Mouse (Mus musculus) adrenal gland, adult 18-20 months (tissue): ENCODE measurements around the gene Stk40. TPM values are rescaled to one million over a fixed set of nuclear protein-coding genes. Genes with fewer than 3 reads are reported as not detected.

Experiments used
- DNase-seq, 2 experiments: peaks; one replicate each; pipeline ENCODE4 v3.0.0; 2021 to 2022; ENCODE audit warnings: low spot score in 2 of 2
- total RNA-seq, 2 experiments: library from RNA; stranded (reverse); gene quantifications; 1 replicate in 1 of 2; 2 replicates in 1 of 2; pipeline ENCODE4 v1.2.3; 2021

The Stk40 gene
- total RNA-seq, 2 experiments from 2014 or later = 63.0 to 77.6 TPM

DNA sequence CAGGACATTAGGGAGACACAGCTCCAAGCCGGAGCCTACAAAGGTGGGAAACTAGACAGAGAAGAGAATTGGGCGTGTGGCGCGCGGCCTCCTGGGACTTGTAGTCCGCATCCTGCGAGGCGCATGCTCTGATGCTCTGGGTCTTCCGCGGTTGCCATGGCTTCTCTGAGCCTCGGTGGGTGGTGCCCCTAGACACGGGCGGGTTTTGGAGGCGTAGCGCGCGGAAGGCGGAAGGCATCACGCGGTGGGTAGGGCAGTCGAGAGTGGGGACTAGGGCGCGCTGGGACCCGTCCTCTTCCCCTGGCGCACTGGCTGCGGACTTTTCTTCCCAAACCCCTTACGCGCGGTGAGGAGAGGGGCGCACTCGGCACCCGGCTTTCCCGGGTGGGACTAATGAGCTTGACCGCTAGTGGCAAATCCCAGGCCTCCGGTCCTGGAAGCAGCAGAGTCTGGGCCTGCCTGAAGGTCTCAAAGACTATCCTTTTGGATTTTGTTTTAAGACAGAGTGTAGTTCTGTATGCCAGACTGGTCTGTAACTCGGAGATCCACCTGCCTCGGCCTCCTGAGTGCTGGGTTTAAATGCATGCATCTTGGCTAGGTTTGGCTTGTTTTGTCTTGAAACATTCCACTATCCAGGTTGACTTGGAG is 7.2 kb upstream of the Stk40 start, which contains the start of gene Lsm10:
TSS of gene Lsm10 (plus strand) at position 160 of the 648 bp plus-strand sequence.
- DNase-seq = peak; percentile 84 to 88

DNA sequence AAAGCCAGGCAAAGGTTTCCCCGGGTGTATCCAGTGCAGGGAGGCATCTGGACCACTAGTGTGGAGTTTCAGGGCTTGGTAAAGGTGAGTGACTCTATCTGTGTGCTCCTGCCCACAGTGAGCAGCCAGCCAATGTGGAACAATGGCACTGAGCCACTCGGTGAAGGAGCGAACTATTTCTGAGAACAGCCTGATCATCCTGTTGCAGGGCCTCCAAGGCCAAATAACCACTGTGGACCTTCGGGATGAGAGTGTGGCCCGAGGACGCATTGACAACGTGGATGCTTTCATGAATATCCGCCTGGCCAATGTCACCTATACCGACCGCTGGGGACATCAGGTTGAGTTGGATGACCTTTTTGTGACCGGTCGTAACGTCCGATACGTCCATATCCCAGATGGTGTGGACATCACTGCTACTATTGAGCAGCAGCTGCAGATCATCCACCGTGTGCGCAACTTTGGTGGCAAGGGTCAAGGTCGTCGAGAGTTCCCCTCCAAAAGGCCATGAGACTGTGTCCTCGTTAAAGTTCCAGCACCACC is 6.0 kb upstream of the Stk40 start:
- DNase-seq = no peak

DNA sequence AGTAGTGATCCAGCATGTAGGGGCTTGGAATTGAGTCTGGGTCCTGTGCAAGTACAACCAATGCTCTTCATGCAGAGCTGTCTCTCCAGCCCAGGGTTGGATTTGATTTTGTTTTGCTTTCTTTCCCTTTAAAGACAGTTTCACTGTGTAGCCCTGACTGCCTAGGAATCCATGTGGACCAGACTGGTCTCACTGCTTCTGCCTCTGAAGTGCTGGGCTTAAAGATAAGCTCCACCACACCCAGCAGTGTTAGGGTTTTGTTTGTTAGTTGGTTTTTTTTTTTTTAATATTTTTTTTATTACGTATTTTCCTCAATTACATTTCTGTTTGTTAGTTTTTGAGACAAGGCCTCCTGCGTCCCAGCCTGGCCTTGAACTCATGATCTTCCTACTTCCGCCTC is 4.4 kb upstream of the Stk40 start:
- no peak for DNase-seq

DNA sequence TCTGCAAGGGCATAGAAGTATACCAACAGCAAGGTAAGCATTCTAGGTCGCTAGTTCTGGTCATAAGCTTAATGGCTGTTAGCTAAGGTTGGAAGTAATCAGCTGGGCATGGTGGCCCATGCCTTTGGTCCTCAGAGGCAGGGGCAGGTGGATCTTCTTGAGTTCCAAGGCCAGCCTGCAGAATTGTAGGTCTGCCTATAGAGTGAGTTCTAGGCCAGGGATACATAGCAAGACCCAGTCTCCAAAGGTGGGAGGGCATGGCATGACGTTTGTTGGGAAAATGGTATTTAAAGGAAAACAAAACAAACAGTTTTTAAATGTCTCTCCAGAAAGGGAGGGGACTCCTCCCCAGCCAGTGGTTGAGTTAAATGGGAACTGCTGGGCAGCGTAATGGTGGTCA is 3.0 kb upstream of the Stk40 start:
- DNase-seq = no peak

DNA sequence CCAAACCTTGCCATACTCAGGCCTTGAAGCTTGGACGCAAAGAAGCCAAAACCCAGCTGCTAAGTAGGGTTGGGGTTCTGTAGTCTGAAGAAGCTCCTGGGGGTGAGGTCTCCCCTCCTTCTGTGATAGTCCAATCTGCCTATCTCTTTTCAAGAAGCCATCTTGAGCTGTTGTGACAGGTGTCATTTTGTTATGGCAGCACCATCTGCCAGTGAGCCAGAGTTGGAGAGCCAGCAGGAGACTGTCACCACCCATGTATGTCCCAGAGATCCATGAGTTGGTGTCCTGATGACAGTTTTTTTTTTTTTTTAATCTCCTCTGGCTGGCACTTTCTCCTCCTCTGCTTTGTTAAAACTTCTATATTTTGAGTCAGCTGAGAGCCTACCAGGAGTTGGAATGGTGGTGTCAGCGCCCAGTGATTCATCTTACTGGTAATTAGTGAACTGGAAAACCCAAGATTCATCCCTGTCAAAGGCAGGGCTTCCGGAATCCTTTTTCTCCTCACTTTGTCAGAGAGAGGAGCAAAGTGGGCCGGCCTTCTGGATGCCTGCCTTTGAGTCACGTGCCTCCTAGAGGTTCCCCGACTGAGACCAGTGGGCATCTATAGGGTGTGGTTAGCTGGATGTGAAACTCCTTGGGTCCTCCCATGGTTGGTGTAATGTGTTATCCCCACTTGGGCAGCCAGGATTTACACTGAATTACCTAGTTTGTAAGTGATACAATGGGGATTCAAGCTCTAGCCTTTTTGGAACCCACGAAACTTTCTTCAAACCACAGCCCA is 1.5 kb upstream of the Stk40 start:
- DNase-seq = peak; percentile 33 to 35

DNA sequence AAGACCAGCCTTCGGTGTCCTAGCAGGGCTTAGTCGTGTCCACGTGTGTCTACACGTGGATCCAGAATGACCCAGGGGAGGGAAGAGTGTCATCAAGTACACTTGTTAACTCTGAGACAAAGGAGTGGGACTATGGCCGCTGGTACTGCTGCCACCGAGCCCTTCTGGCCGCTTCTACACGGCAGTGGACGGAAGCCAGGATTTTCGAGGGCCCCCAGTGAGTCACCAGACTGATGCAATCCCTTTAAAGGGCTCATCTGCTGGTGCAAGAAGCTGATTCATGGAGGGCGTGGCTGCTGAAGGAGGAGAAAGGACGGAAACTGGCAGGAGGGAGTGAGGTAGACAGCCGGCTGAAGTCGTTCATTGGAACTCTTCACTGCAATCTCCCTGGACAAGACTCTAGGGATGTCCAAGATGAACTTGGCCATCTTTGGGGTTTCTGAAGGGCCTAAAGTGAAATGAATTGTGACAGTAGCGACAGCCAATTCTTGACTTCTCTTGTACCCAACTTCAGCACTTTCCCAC is 638 bp upstream of the Stk40 start:
- DNase-seq = peak; percentile 79 to 90

DNA sequence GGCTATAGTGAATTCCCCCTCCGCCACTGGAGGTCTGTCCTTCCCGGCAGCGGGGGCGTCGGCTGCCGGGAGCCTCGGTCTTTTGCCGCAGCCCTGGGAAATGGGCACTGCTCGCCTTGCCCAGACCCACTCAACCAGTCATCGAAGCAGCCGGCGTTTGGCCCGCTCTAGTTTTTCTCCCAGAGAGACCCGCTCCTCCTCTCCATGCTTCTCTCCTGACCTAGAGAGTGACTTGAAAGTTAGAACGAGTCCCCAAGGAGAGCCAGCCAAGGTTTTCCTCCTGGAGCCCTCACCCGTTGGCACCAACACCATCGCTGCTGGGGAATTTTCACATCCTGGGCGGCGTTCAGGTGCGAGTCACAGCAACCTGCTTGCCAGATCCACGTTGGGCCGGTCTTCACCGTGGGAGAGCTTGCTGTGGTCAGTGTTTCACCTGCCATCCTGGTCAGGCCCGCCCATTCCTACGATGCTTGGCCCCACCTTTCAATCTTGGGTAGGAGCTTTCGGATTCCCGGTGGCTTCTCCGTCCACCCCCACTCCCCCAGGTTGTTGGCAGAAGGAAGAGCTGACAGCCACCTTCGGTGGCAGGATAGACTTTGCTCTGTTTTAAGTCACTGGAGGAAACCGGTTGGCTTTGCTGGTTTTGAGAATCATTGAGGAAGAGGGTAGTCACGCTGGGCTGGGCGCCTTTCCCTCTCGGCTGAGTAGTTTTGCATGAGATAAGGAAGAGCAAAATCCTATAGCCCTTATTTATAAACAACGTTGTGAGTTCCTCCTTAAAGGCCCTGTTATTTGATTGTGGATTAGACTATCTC is 711 bp downstream of the Stk40 start:
- DNase-seq = peak in 1 of 2 experiments; percentile 41

DNA sequence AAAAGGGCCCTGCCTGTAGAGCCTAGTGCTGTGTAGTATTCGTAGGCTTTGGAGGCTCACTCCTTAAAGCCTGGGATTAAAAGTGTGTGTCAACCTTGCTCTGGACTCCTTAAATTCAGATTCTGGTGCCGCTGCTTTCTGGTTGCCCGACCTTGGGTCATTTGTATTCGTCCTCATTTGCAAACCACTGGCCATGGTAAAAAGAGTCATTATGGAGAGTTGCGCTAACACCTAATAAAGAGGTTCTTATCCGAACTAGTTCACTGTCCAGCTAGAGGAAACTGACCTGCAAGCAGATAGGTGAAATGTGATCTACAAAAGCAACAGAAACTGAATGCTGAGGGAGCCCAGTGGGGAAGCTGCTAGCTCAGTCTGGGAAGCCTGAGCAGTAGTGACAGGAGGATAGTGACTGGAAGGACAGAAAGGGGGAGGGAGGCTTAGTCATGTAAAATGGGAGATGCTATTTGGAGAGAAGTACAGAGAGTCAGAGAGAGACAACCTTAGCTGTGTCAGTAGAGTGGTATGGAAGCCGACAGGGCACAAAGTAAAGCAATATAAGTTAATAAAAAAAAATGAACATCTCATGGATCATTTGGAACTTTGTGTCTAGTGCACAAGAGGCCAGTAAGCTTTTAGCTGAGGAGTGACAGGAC is 1.5 kb downstream of the Stk40 start:
- DNase-seq = no peak

DNA sequence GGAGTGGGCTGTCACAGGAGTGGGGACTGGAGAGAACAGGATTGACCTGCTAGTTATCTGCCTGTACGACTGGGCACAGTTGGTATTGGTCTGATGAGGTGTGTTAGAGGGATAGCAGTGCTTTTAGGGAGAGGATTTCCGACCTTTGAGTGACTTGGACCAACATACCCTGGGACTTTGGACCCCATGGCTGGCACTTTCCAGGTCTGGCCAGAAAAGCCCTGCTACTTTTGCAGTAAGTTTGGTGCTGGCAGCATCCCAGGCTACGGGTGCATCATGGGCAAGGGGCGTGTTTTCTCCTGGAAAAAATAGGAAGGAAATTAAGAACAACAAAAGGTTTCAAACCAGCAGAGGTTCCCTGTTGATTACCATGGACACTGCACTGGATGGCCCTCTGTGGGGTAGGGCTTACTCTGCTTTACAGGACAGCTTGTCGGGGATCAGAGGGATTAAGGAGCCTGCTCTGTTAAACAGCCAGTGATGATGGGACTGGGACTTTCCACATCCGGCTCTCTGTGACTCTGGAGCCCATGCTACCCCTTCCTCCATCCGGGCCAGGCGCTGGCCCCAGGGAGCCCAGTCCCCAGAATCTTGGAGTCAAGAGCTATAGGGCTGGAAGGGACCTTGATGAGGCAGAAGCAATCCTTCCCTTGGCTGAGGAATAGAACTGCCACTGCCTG is 4.4 kb downstream of the Stk40 start:
- DNase-seq = no peak

DNA sequence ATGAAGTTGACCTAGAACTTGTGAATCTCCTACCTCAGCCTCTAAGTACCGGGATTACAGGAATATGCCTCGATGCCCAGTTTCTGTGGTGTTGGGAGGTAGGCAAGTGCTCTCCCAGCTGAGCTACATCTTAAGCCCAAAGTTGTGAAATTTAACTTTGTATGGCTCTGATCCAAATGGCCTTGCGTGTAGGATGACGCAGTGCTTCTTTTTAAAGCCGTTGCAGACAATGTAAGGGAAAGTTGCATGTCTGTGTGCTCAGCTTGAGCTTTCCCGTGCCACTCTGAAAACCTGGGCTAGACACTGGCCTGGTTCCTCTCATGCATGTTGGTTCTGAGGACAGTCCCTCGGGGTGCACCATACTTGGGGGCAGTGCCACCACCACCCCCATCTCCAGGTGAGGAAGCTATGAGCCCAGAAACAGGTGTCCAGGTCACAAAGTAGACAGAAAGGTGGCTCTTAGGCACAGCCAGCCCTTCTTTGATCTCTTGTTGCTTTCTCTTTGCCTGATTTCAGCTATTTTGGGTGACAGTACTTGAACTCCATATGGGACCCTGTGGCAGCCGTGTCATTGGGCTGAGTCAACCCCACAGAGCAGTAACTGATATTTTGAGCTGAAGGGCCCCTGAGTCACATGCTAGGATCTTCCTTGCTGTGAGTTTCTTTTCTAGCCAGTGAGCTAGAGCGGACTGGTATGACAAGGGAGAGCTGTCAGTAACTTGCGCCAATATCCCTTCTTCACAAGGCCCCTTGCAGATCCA is 6.0 kb downstream of the Stk40 start:
- DNase-seq = peak in 1 of 2 experiments; percentile 41

DNA sequence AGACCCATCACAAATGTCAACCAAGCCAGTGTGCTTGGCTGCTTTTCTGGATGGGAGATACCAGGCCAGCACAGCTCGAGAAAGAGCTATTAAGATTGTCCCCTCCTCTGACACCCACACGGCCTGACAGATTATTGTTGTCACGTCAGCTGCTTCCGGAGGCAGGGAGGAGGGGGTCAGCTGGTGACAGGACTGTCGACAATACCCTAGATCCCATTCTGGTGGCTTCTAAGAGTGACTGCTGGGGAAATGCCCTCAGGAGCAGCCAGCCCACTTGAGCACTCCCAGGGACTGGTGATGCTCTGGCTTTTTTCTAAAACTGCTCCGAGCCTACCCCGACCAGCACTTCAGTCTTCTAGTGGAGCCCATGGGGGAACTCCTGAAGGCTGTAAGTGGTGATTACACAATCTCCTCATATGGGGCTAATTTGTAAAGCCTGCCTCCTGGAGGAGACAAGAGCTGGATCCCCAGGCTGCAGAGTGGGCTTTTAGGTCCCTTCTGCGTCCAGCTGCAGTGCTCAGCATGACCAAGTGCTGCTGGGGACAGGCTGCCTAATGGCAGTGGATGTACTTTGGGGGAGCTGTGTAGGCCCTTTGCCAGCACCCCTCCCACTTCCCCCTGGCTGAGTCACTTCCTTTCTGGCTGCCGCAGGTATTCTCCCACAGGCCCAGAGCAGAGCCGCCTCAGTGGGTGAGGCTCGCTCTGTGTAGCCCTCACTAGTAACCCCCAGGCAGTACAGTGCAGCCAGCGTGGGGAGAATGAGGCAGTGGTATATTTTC is 6.8 kb downstream of the Stk40 start:
- DNase-seq = peak; percentile 78 to 79

DNA sequence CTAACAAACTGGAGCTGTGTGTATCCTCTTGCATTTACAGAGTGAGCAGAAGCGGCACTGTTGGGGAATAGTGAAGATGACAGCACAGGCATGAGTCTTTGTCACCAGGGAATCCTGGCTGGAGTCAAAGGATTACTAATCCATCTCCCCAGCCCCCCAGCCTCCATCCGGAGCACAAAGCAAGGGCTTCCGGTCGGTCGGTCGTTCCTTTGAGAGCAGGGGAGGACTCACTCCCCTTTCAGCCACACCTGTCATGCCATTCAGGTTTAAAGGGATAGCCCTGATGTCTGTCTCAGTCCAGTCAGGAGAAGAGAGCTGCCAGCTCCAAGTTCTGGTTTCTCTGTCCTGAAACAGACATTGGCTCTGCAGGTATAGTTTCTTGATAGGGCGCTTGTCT is 7.4 kb downstream of the Stk40 start:
- no peak for DNase-seq

DNA sequence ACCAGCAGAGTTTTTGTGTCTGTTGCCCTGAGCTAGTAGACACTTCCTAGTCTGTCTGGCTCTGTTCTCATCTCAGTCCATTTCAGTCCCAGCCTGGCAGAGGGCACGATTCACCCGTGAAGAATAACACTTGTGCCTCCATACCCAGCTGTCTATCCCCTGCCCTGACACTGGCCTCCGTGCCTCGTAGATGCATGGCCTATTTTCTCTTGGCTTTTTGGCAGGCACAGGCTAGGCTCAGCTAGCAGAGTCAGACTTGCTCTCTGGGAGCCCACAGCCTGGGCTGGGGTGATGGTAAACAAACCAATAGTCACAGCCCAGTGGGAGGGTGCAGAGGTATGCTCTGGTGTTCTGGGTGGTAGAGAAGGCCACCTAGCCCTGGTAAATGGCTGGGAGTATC is 9.5 kb downstream of the Stk40 start:
- DNase-seq = no peak

DNA sequence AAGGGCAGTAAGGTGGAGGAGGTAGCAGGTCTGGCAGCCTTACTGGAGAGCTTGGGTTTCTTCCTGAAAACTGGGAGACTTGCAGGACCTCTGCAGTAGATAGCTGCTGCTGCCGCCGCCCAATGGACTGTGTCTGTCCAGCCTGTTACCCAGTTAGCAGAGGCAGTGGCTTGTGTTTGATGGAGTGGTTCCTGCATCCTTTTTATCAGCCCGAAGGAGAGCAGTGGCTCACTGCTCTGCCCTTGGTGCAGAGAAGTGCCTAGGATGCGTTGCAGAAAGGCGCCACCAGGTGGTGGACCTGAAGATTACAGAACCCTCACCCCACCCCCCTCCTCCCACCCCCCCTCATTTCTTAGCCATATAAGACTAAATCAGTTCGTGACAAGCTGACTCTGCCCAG is 10.2 kb downstream of the Stk40 start:
- peak; percentile 65 to 75 for DNase-seq

DNA sequence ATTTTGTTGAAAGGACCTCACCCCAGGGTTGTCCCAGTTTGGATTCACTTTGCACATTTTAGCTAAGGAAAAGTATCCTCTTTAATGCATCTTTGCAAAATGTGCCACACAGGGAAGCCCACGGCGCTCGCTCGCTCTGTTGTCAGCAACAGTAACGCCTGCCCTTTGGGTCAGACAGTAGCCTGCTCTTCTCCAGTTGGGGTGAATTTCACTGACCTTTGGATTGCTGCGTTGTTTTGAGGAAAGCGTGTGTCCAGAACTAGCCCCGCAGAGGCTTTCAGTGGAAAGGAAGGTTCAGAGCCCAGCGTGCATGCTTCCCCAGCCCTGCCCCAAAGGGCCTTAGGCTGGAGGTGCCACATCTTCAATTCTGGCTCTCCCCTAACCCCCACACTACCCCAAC is 11.7 kb downstream of the Stk40 start:
- no peak for DNase-seq

DNA sequence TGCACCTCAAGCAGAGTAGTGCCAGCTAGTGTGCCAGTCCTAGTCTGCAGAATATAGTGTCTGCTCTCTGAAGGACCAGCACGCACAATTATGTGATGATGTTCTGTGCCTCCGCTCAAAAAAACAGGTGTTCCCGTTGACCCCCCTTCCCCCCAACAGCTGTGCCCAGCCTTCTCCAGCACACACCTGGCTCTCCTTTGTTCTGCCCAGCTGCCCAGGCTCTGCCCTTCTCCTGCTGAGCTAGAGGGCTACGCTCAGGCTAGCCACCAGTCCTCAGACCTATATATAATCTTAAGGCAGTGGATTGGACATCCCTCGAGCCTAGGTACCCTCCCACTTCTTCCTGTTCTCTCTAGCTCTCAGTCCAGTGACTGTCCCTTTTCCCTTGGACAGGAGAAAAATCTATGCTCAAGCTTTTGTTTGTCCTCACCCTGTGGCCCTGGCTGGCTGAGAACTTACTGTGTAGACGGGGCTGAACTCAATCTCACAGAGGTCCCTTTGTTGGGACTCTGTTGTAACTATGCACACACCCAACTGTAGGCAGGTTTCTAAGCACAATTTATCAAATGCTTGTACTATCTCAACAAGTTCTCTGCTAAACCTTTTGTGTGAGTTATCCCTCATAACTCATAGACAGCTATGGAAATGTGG is 12.2 kb downstream of the Stk40 start:
- DNase-seq = no peak

DNA sequence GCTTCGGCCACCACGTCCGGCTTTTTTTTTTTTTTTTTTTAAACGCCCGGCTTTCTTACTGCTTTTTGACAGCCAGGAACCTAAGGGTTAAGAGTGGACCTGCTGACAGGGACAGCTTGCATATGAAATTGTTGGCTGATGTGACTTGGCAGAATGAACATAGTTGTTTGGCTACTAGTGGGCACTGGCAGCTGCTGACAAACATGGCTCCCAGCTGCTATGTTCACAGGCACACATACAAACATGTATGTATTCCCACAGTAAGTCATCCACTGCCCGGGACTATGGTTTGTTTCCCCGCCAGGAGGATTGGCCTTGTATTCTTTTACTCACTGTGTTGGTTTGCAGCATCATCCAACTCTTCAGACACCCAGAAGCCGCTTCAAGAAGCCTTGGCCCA is 13.4 kb downstream of the Stk40 start:
- no peak for DNase-seq

DNA sequence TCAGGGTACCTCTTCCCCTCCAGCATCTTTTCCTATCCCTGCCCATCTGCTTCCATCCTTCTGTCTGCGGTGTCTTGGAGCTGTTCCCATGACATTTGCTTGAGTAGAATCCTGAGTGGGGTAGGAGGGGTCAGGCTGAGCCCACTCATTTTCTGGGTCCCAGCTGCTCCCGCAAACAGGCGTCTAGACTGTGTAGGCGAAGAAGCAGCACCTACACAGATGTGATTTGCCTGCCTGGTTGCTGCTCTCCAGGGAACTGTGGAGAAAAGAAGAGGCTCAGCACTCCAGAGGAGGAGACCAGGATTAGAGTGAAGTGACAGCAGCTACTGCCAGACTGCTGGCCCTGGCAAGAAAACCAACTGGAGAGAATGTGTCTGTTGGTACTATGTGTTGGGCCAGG is 14.9 kb downstream of the Stk40 start:
- DNase-seq = no peak
